Mouse (Mus musculus) kidney, adult 2 months (tissue): Measurements from ENCODE around the gene Mss51. TPM values are rescaled to one million over a fixed set of nuclear protein-coding genes. Genes with fewer than 3 reads are reported as not detected.

Source experiments
- DNase-seq: peaks from one replicate; pipeline ENCODE4 v3.0.0; 2021
- H3K27ac ChIP-seq: fragments of 200-500 bp; 2 replicates; pipeline ENCODE4 v1.5.1; 2012; ENCODE audit warnings: low read depth, low read length, control low read depth, inconsistent platforms; ENCODE audit not compliant: insufficient read depth
- H3K27me3 ChIP-seq: fragments of 200-500 bp; replicated peaks from 2 replicates; pipeline ENCODE4 v1.6.1; 2012; ENCODE audit warnings: mild to moderate bottlenecking, moderate library complexity, low read length, inconsistent platforms; ENCODE audit not compliant: control insufficient read depth, insufficient read depth
- H3K36me3 ChIP-seq: fragments of 200-500 bp; 2 replicates; pipeline ENCODE4 v1.6.1; 2012; ENCODE audit warnings: mild to moderate bottlenecking, moderate library complexity, low read length, inconsistent platforms; ENCODE audit not compliant: control insufficient read depth, insufficient read depth
- H3K4me1 ChIP-seq: fragments of 200-500 bp; 2 replicates; pipeline ENCODE4 v1.6.1; 2011; ENCODE audit warnings: low read length; ENCODE audit not compliant: control insufficient read depth, insufficient read depth
- H3K4me3 ChIP-seq: fragments of 200-500 bp; 2 replicates; pipeline ENCODE4 v1.5.1; 2011; ENCODE audit warnings: mild to moderate bottlenecking, low read depth, low read length, control low read depth; ENCODE audit not compliant: insufficient read depth
- CTCF ChIP-seq: fragments of 200-500 bp; conservative IDR thresholded peaks from 2 replicates; pipeline ENCODE4 v1.5.1; 2011; ENCODE audit warnings: low read depth, mild to moderate bottlenecking, control low read depth, low read length, moderate library complexity, mixed read lengths; ENCODE audit not compliant: insufficient read depth, insufficient read length
- POLR2A ChIP-seq: fragments of 200-500 bp; IDR thresholded peaks from one replicate; pipeline ENCODE4 v1.6.1; 2011; ENCODE audit warnings: low read depth, low read length, control low read depth
- WGBS: fragments of 180-500 bp; shearing (Covaris S2); methylation state at CpG from one replicate; pipeline ENCODE4 v1.1.7; 2018; 5-methylcytosine and 5-hydroxymethylcytosine counted together
- polyA plus RNA-seq: library from polyadenylated mRNA; depleted of rRNA; stranded (reverse); fragments of >200 nt; gene quantifications from 2 replicates; pipeline ENCODE4 v1.2.3, GENCODE M21; 2012; rRNA removed

The Mss51 gene
- polyA plus RNA-seq, 1 experiment = 0.45 TPM

- WGBS = 94% methylated on average over 5 of the region's 5 CpGs
- no peak for DNase-seq
- TF ChIP-seq POLR2A = no peak
- TF ChIP-seq CTCF = no peak
- Histone ChIP-seq H3K4me3 (no peak overlapping the region), H3K36me3 (peaks cover 3% of the 10 kb centered on the region; the same call in 1 of the 2 replicates), H3K27ac (no peak overlapping the region), H3K4me1 (no peaks in the 10 kb centered on the region), H3K27me3 (no peaks in the 10 kb centered on the region)
These were observed 43.8 kb downstream of the Mss51 start for GRCm38 (mm10) chr14:20452929-20453328.

GRCm38 (mm10) chr14:20451765-20452331 is 44.9 kb downstream of the Mss51 start, which contains the start of gene Cfap70:
Cfap70 (minus strand) TSS chr14:20452226.
- H3K4me3 ChIP-seq = peak within 1 kb of the TSS; percentile 51
- no peak within 1 kb of the TSS for H3K27ac ChIP-seq
- H3K4me1 ChIP-seq = no peaks in the 10 kb centered on the region
- peak; percentile 92 for DNase-seq
- TF ChIP-seq POLR2A (no peak), CTCF (no peak)
- 3% methylated on average over 15 of the region's 15 CpGs for WGBS
- peaks cover 1% of the 10 kb centered on the region; the same call in 1 of the 2 replicates for H3K36me3 ChIP-seq
- H3K27me3 ChIP-seq = no peaks in the 10 kb centered on the region

DNA sequence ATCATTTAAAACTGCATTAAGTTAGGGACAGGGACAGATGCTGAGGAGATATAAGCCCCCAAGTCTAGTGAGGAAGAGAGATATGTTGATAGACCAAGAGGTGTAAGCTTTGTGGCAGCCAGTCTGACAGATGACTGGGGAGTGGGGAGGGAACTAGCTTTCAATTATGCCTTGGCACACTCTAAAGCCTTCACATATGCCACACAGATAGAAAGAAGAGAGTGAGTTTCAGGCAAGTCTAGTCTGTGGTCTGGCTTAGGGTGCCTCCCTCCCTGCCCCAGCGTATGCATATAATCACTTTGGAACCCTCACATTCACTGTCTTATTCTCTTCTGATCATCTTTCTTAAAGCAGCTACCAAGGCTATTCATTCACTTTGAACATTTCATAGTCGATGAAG is 45.4 kb downstream of the Mss51 start:
- WGBS = 21% methylated on average over 2 of the region's 2 CpGs
- TF ChIP-seq POLR2A (no peak), CTCF (no peak)
- H3K4me1 ChIP-seq = no peaks in the 10 kb centered on the region

GRCm38 (mm10) chr14:20447209-20447608 is 49.5 kb downstream of the Mss51 start:
- DNase-seq = peak; percentile 35
- H3K36me3 ChIP-seq = no peaks in the 10 kb centered on the region
- no peaks in the 10 kb centered on the region for H3K27me3 ChIP-seq
- no peak overlapping the region for H3K4me3 ChIP-seq
- TF ChIP-seq POLR2A (no peak), CTCF (no peak)
- 46% methylated on average over 12 of the region's 12 CpGs for WGBS
- no peak overlapping the region for H3K27ac ChIP-seq
- H3K4me1 ChIP-seq = no peaks in the 10 kb centered on the region

More for the DNA sequence above, 45.4 kb downstream of the Mss51 start:
- Histone ChIP-seq H3K4me3 (peak overlapping the region; percentile 51; the same call in 1 of the 2 replicates), H3K27ac (no peak overlapping the region), H3K36me3 (no peaks in the 10 kb centered on the region), H3K27me3 (no peaks in the 10 kb centered on the region)
- DNase-seq = no peak

GRCm38 (mm10) chr14:20442252-20442651 is 54.4 kb downstream of the Mss51 start:
- no peak for DNase-seq
- Histone ChIP-seq H3K4me3 (no peak overlapping the region), H3K27me3 (no peaks in the 10 kb centered on the region), H3K4me1 (no peaks in the 10 kb centered on the region), H3K27ac (no peak overlapping the region), H3K36me3 (no peaks in the 10 kb centered on the region)
- TF ChIP-seq CTCF = no peak
- TF ChIP-seq POLR2A = no peak
- 45% methylated on average over 17 of the region's 17 CpGs for WGBS

DNA sequence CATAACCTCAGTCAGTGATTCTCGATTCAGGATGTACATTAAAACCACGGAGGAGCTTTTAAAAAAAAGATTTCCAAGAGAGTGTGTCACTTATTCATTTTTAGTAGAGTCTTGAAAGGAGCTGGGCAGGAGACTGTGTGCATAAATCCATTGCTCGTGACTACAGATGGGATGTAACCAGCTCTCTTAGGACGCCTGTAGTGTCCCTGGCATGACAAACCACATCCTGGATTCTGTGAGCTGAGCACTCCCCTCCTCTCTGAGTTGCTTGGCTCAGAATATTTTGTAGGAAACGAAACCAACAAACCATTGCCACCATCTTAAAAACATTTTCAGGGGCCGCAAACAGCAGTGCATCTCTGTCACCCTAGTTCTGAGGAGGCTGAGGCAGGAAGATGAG is 59.7 kb downstream of the Mss51 start:
- Histone ChIP-seq H3K27me3 (no peaks in the 10 kb centered on the region), H3K27ac (no peak overlapping the region), H3K4me3 (no peak overlapping the region), H3K36me3 (no peaks in the 10 kb centered on the region), H3K4me1 (no peaks in the 10 kb centered on the region)
- no peak for DNase-seq
- TF ChIP-seq POLR2A (no peak), CTCF (no peak)
- WGBS = 67% methylated on average over 6 of the region's 6 CpGs

Other genes with a start within 250 kb of the Mss51 start
- not detected in 2 replicates for gene Kcnk16, start 227.7 kb downstream of the Mss51 start, polyA plus RNA-seq
- 22.4 and 25.4 TPM in 2 replicates for gene Nudt13, start 202.2 kb downstream of the Mss51 start, polyA plus RNA-seq
- 21.4 and 22.7 TPM in 2 replicates for gene Ecd, start 148.8 kb downstream of the Mss51 start, polyA plus RNA-seq
- gene Fam149b, start 148.7 kb downstream of the Mss51 start, polyA plus RNA-seq = 38.4 and 39.3 TPM in 2 replicates
- gene Dnajc9, start 108.0 kb downstream of the Mss51 start, polyA plus RNA-seq = 13.6 and 16.9 TPM in 2 replicates
- 59.5 and 63.7 TPM in 2 replicates for gene Mrps16, start 103.3 kb downstream of the Mss51 start, polyA plus RNA-seq
- 0.77 and 1.0 TPM in 2 replicates for gene Cfap70, start 44.7 kb downstream of the Mss51 start, polyA plus RNA-seq
- 84.0 and 92.2 TPM in 2 replicates for gene Anxa7, start 16.8 kb downstream of the Mss51 start, polyA plus RNA-seq
- gene Ppp3cb, start 49.7 kb upstream of the Mss51 start, polyA plus RNA-seq = 9.7 and 13.7 TPM in 2 replicates
- gene Usp54, start 144.2 kb upstream of the Mss51 start, polyA plus RNA-seq = 7.9 and 8.5 TPM in 2 replicates
- gene Myoz1, start 159.6 kb upstream of the Mss51 start, polyA plus RNA-seq = 0.26 and 8.9 TPM in 2 replicates
- 0.87 and 1.8 TPM in 2 replicates for gene Synpo2l, start 171.5 kb upstream of the Mss51 start, polyA plus RNA-seq
- gene Sec24c, start 177.4 kb upstream of the Mss51 start, polyA plus RNA-seq = 133 and 153 TPM in 2 replicates
- gene Fut11, start 198.1 kb upstream of the Mss51 start, polyA plus RNA-seq = 7.9 and 11.2 TPM in 2 replicates
- gene Chchd1, start 206.1 kb upstream of the Mss51 start, polyA plus RNA-seq = 42.3 and 54.0 TPM in 2 replicates
- gene Zswim8, start 210.7 kb upstream of the Mss51 start, polyA plus RNA-seq = 136 and 167 TPM in 2 replicates
- 28.7 and 31.4 TPM in 2 replicates for gene Ndst2, start 237.7 kb upstream of the Mss51 start, polyA plus RNA-seq